Mouse (Mus musculus) megakaryocyte, adult 5-6 weeks (primary cell): ENCODE data around the gene Rbpjl. TPM values are rescaled to one million over a fixed set of nuclear protein-coding genes. Genes with fewer than 3 reads are reported as not detected.

Source experiments
- ATAC-seq: 2 replicates; pipeline ENCODE4 v1.8.0; 2016; ENCODE audit warnings: mild to moderate bottlenecking, inconsistent platforms; ENCODE audit not compliant: poor library complexity, severe bottlenecking
- total RNA-seq, 2 experiments: library from RNA; stranded (forward) in 1 of 2; stranded (reverse) in 1 of 2; fragments of 153-499, 151-499 nt in 1 of 2; fragments of 221-1000, 200-1000 nt in 1 of 2; gene quantifications; 2 replicates each; pipeline versions ENCODE4 v1.2.3 to v1.2.4; 2015 to 2017

Rbpjl gene
- total RNA-seq, 2 experiments from 2014 or later = not detected

DNA sequence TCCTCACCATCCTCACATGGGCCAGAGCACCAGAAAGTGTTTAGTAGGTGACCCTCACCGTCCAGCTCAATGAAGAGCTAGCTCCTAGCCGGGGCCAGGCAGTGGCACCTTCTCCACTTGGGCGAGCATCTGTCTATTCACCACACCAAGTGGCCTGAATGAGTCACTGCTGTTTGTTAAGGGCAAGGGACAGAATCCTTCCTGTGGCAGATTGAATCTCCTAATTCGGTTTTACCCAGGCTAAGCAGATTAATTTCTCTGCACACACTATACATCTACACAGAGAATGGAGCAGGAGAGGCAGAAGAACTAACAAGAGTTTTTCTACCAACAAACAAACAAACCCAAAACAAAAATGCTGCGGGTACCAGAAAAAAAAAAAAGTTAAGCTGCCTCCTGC lies 24.0 kb downstream of the Rbpjl start:
- no peak for ATAC-seq

DNA sequence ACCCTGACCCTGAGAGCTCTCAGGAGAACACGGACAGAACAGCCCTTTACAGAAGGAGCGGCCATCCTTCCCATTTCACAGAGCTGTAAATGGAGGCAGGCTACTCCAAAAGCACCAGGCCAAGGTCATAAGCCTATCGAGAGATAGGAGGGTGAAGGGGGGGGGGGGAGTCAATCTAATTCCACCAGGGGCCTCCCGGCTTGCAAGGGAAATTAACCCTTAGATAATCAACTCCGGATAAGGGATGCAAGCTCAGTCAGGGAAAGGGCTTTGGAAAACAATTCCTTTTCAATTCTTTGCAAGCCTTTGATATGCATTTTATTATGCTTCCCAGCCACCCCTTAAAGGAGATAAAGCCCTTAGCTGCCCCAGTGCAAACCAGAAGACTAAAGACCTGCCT lies 25.5 kb downstream of the Rbpjl start:
- ATAC-seq = no peak

DNA sequence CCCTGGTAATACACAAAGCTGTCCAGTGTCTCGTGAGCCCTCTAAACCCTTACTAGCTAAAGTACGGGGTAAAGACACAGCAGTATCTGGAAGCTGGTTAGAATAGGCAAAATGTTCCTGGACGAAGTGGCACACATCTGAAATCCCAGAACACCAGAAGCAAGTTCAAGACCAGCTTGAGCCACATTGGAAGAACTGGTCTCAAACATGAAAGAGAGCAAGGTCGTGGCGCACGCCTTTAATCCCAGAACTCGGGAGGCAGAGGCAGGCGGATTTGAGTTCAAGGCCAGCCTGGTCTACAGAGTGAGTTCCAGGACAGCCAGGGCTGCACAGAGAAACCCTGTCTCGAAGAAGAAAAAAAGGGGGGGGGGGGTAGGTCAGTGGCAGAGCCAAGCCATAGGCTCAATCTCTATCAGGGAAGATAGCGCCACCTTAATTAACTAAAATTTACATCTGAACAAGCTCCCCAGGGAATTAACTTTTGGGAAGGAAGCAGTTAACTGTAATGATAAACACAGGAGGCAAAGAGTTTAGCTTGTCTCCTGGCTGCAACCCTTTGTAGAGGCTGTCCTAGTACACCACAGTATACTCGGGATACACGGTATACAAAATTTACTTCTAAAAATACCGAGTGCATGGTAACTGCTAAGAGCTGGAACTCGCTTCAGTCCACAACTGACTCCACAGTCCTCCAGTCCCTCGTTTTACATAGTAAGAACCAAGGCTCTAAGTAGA lies 27.1 kb downstream of the Rbpjl start:
- ATAC-seq = no peak

DNA sequence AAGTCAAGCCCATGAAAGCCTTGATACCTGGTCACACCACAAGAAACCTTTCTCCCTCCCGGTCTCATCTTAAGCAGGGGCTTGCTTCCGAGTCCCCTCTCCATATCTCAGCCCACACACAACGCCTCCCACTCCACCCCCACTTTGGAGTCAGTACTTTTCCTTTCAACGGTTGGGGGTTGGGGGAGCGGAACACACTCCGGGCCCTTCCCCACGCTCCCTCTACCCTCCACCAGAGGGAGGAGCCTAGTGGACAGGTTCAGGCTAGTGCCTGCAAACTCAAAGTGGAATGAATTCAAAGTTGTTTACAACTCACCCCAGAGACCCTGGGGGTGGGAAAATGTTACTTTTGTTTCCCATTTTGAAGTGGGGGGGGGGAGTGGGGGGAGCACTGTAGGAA lies 27.8 kb downstream of the Rbpjl start:
- no peak for ATAC-seq

DNA sequence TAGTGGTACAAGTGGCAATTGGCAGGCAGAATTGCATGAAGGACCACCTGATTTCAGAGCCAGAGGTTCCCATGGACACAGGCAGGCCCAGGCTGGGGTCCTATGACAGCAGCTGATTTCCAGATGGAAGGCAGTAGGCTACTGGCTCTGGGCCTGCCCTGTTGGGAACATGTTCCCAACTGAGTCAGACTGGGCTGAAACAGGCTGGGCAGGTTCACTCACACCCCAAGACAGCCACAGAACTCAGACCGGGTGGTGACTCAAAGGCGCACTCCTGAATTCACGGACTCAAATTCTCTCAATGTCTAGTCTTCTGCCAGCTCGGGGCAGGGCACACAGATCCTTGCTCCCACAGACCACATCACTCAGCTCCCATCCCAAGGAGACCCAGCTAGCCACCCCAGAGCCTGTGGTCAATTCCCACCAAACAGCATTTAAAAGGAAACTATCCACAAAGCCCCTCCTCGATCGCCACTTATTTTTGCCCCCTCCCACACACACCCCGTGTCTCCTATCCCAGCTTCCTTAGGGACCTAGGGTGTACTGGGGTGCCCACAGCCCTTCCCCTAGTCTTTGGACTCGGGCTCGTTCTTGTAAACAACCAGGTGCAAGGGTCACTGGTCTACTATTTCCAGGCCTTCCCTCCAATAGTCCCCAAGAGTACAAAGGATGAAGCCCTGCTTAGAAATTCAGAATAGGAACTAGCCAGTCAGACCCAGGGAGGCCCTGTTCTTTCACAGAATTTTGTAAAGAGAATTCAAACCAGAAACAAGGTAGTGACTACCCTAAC lies 28.9 kb downstream of the Rbpjl start:
- ATAC-seq = no peak

DNA sequence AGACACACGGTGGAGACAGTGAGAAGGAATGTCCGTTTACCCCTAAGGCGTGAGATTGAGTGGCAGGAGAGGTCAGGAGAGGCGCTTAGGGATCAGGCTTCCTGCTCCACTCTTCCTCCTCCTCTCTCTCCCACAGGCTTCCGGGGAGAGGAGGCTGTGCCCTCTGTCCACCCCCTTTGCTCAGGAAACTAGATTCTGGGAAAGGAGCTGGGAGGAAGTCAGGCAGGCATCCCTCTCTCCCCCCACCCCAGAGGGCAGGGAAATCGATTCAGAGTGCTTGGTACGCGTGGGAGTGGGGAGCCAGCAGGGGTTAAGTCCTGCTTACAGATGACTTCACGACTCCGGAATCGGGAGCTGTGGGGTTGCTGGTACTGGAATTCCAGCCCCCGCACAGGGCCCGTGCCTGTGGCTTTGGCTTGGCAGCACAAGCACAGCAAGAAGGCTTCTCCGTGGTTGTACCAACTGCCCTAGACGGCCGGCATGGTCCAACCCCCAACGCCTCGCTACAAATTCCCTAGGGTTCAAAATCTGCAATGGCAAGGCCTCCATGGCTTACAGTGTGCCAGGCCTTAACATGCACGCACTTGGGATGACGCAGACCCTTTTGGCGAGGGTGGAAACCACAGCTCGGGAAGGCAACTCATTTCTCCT lies 29.7 kb downstream of the Rbpjl start:
- no peak for ATAC-seq

DNA sequence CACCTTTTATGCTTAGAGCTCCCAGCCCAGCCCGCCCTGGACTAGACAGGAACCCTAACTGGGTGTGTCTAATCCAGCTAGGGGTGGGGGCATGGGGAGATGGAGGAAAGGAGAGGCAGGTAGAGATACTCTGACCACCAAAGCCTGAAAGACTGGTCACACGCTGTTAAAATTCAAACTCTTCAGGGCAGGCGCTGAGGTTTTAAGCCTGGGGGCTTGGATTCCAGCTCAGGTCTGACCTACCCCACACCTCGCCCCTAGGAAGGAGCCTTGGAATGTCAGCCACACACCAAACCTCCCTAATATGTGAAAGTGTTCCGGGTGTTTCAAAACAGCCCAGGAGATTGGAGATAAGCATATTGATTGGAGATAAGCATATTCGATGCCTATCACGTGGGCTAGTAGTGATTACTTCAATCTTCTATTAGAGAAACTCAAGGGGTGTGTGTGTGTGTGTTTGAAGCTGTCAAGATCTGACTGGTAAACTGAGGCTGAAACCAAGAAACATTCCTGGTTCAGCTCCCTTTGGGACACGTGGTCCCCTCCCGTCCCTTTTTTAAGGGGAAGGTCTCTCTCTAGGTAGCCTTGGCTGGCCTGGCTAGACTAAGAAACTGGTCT lies 30.4 kb downstream of the Rbpjl start:
- no peak for ATAC-seq

DNA sequence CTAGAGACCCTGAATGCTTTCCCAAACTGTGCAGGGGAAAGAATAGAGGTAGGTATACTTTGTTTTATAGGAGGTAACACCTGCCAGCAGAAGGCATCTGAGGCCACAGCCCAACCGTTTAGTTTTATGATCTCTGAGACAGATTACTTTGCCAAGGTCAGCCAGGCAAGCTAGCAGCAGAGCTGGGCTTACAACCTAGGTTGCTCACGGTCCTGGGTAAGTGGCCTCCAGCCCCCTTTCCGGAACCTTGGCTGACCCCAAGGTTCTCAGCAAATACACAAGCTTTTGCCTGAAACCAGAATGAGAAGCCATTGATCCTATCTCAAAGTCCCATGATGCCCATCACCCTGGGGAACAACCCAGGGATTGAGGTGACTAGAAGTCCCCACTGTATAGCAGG lies 31.7 kb downstream of the Rbpjl start:
- no peak for ATAC-seq

DNA sequence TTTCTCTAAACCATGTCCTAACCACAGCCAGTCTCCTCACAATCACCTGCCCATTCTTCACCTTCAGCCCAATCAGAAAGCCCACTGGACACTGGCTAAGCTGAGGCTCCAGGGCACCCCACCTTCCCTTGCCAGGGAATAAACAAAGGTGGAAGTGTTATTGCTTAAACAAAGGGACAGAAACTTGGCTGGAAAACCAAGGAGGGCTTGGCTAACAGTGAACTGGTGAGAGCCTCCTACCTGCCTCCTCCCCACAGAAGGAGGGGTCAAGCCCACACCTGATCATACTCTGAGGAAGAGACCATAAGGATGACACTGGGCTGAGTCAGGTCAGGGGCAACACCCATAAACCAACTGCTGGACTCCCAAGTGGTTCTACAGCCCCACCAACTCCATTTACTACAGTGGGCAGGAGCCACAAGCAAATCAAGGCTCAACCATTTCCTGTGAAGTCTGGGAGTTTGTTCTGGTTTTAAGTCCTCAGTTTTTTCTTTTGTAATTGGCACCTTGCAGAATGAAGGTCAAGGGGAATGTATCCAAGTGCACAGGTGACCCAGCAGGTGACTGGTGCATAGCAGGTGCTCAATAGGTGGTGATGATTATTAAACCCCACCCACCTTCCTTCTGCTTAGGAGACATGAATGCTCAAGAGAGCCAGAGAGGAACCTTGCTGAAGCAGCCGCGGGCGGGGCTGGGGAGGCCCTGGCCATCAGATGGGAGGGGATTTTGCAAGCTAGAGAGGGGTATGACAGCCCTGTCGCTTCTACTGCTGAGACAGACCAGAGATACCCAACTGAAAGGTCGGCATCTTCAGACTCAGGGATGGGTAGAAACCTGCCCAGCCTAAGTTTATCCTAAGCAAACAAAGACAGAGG lies 32.5 kb downstream of the Rbpjl start:
- ATAC-seq = no peak

DNA sequence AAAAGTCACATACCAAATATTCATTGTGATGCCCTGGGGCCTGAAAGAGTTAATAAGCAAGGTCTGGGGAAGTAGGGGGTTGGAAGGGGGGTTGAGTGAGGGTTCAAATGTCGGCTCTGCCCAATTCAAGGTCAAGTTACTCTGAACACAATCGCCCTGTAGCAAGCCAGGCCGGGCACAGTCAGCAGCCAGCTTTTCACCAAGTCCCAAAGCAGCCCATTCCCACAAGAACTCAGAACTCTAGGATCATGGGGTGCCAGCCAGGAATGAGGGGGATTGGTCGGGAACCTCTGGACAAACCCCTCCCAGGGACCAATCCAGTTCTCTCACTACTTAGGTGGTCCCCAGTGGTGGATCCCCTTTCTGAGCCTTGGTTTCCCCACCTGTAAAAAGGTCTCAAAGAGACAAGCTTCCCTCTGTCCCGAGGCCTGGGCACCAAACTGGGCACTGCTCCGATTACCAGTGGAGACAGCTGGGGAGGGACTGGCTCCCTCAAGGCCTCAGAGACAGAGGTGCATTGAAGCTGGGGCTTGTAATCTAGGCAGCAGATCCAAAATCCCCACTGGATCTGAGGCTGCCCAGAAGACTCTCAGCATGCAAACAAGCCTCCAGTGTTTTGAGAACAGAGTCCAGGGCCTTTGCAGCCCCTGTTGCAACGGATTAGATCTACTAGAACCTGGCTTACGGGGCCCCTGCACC lies 33.4 kb downstream of the Rbpjl start:
- ATAC-seq = no peak

DNA sequence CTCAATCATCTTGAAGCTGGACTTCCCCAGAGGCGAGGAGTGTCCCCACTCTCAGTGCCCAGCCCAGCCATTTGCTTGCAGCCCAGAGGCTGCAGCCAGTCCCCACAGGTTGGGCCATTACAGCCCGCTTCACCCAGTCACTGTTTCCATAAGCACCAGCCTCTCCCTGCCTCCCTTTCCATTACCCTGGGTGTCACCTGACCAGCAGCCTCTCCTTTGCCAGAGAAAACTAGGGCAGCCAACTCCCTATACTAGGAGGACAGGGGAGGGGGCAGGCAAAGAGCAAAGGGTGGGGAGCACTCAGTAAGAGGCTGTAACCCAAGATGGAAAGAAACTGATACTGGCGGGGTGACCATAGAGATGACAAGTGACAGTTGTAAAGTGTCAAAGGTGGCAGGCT lies 34.0 kb downstream of the Rbpjl start:
- no peak for ATAC-seq

DNA sequence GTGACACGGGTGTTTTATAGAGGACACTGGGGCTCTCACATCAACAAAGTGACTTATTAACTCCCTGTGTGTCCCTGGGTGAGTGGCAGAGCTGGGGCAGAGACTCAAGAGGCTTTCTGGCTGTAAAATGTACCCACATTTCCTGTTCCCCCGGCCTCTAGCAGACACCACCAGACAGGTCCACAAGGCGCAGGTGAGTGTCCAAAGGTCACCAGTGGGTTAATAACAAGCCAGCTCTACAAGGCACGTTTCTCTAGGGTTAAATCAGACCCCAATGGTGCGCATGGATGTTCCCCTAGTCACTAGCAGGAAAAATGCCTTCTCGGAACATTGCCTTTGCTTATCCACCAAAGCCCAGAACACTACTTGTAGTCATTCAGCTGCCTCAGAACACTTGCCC lies 34.8 kb downstream of the Rbpjl start:
- no peak for ATAC-seq

DNA sequence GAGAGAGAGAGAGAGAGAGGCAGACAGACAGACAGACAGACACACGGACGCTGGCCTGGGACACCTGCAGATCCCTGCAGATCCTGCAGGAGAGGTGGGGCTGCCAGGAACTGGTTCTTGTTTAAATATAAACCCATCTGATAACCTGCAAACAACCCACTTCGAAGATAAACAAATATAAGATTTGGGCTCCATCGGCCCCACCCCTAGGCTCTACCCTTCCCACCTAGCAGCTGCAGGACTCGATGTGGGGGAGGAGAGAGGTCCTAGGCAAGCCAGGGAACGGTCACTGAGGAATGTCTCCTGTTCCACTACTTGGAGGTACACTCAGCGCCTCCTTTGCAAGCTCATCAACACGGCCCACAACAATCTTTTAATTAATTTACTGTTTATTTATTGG lies 35.3 kb downstream of the Rbpjl start:
- ATAC-seq = no peak

DNA sequence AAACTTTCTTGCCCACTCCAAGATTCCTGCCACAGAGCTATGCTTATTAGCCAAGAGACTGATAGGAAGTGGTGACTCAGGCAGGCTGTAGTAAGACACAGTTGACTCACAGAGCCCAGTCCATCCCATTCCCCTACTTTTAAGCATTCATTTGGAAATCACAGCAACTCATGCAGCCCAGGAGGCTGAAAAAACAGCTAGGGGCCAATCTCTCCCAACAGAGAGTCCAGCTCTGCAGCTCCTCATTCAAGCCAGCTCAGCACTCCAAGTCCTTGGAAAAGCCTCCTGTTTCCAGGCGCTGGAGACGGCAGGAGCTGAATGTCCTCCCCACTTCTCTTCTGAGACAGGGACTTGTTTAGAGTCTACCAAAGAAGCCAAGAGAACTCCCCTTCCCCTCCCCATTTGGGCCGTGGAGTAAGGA lies 36.1 kb downstream of the Rbpjl start:
- ATAC-seq = no peak

DNA sequence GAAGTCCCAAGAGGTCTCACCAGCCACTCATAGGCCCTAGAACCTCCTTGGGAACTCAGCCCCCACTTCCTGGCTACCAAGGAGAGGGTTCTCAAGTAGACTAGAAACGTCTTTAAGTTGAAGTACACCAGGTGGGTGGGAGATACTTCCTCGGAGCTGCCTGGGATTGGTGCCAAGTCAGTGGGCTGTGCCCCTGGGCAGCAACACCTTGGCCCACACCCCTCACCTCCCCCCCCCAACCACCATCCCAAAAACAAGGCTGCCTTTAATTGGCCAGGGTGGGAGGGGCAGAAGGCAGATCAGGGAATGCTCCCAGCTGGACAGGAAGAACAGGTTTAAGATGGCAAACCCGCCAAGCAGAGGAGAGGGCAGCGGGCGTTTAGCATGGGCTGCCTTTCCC lies 37.4 kb downstream of the Rbpjl start:
- no peak for ATAC-seq

DNA sequence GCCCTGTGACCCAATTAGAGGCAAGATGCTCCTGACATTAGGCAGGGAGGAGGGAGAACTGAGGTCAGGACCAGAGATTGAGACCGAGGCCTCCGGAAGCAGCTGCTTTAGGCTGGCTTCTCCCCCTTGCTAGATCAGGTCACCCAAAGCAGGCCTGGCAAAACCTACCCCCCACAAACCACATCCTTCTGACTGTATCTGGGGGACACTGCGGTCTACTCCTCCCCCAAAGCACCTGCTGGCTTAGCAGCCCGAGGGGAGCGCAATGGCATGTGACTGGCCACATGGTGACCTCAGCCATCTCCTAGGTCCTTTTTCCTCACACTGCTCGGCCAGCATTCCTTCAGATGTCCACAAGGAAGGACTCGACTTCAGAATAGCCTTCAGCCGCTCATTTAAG lies 38.2 kb downstream of the Rbpjl start:
- peak; percentile 75 for ATAC-seq

DNA sequence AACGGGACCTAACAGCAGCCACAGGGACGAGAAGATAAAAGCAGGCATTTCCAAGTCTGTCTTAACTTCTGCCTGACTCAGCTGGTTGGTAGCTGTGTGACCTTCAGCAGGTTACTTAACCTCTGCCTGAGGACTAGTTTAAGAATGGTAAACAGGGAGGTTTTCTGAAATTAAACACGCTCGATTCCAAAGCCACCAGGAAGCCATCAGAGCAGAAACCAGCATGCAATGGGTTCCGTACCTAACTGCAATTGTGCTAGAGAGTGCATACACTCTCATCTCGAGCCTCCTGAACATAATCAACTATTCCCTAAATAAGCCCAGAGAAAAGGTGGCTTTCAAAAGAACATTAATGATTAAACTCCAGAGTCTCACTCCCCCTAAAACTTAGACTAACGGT lies 38.8 kb downstream of the Rbpjl start:
- no peak for ATAC-seq

DNA sequence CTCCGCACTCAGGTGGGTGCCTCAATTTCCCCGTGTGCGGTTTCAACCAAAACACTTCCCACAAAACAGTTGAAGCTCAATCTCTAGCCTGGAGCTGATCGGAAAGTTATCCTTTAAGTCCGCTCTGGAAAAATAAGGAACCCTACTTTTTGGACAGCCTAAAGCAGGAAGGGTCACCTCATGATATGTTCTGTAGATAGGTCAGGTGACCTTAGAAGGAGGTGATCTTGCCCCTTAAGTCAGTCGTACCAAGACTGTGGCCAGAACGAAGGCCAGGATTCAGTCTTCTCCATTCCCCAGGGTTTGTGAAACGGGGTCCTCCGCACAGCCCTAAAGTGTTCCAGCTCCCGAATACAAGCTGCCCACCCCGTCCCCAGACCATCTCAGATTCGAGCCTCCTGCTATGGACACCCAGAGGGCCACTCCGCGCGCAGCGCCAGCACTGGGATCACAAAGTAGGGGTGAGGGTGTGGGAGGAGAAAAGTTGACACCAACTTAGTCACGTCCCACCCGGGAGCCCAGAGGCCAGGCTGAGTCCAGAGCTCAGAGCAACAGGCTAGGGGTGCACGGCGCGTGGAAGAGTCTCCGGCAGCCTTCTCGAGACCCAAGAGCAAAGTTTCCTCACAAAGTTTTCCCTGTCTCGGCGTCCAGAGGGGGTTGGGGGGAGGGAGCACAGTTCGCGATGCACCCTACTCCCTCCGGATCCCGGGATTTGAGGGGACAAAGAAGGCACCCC lies 39.5 kb downstream of the Rbpjl start:
- no peak for ATAC-seq

DNA sequence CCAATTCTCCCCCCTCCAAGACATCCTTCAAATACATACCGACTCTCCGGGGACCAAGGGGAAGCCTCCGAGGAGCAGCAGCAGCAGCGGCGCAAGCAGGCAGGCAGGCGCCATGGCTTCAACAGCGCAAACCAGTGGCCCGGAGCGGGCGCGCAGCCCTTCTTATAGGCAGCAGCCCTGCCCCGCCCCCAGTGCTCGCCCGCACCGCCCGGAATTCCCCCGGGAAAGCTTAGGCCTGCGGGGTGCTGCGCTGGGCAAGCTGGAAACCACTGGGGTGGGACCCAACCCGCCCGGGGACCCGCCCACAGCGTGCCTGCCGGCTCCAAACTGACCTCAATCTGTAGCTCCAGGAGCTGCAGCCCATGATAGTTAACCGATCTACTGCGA lies 40.1 kb downstream of the Rbpjl start:
- 0 out of 2 replicates have a peak, but pooled peaks have one; percentile 17 for ATAC-seq
